Mouse (Mus musculus): Measurements from ENCODE around the gene Gys2. TPM values are rescaled to one million over a fixed set of nuclear protein-coding genes. Genes with fewer than 3 reads are reported as not detected.

The Gys2 gene
- polyA plus RNA-seq, 1 experiment from 2014 or later = not detected

DNA sequence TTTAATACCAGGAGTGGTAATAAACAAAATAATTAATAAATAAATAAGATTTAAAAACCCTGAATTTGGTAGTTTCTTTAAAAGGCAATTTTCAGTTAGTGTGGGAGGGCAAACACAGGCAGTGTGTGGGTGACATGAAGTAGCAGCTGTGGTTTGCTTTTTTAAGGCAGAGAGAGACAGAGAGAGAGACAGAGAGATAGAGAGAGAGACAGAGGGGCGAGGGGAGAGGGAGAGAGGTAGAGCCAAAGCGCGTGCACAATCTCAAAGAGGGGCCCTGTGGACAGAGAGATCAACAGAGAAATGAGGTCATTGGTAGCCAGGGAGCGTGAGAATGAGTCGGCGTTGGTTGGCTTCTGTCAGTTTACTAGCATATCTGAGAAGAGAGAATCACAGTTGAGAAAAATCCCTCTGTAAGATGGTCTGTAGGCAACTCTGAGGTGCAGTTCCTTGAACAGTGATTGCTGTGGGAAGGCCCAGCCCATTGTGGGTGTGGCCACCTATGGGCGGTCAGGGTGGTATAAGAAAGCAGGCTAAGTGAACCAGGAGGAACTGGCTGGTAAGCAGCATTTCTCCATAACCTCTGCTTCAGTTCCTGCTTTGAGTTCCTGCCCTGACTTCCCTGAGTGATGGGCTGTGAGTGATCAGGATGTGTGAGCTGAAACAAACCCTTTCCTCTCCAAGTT is 17.5 kb downstream of the Gys2 start:
- 67% methylated on average over 7 of the region's 7 CpGs for WGBS
- no peak overlapping the region for H3K9ac ChIP-seq
- H3K27ac ChIP-seq = no peak overlapping the region
- no peak for ATAC-seq (ENCODE audit: low FRiP score, low read depth)
- H3K4me2 ChIP-seq (replicated peaks) = no peak overlapping the region
- H3K4me3 ChIP-seq = no peak overlapping the region
- 0 out of 2 replicates have a peak, but pooled peaks cover 2% of the 10 kb centered on the region for H3K4me1 ChIP-seq
- peaks cover 4% of the 10 kb centered on the region; the same call in 1 of the 2 replicates for H3K27me3 ChIP-seq
- no peaks in the 10 kb centered on the region for H3K9me3 ChIP-seq
- H3K36me3 ChIP-seq = no peaks in the 10 kb centered on the region

DNA sequence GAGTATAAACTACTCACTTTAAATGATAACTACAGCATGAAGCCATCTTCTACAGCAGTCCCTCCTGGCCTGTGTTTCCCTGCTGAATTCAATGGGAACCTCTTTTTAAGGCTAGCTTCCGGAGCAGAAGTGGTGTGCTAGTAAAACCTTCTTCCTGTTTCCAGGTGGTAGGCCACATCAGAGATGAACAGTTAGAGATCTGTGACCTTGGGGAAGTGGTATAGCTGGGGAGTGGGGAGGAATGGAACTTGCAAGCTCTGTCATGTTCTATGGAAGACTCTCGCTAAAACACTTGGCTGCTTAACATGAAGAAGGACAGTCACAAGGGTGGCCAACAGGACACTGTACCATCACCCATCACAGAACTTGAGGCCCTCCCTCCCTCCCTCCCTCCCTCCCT is 19.6 kb downstream of the Gys2 start:
- no peaks in the 10 kb centered on the region for H3K9me3 ChIP-seq
- H3K9ac ChIP-seq = no peak overlapping the region
- H3K27me3 ChIP-seq = no peaks in the 10 kb centered on the region
- no peak overlapping the region for H3K27ac ChIP-seq
- no peaks in the 10 kb centered on the region for H3K36me3 ChIP-seq
- no peak for ATAC-seq (ENCODE audit: low FRiP score, low read depth)
- WGBS = 81% methylated on average over 2 of the region's 2 CpGs
- H3K4me2 ChIP-seq (replicated peaks) = no peak overlapping the region
- H3K4me3 ChIP-seq = no peak overlapping the region
- H3K4me1 ChIP-seq = 0 out of 2 replicates have a peak, but pooled peaks cover 2% of the 10 kb centered on the region

DNA sequence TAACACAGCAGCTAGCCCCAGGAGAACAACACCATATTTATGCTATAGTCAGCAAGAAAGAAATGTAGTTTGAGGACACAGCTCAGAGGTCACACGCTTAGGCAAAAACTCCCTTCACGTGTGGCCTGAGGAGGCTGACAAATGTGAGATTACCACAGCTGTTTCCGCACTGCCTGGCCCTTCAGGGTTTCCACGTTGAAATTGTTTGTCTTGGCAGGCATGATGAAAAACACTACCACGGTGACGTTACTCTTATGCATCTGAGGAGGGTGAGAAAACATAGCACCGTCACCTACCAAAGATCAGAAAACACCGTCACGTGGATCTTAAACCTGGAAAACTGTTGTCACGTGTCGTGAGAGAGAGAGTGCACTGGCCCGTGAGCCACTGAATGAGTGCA is 21.5 kb downstream of the Gys2 start:
- Histone ChIP-seq H3K4me3 (no peak overlapping the region), H3K36me3 (no peaks in the 10 kb centered on the region), H3K9me3 (no peaks in the 10 kb centered on the region), H3K4me2 (replicated peaks) (no peak overlapping the region), H3K27ac (no peak overlapping the region), H3K9ac (no peak overlapping the region), H3K27me3 (no peaks in the 10 kb centered on the region), H3K4me1 (0 out of 2 replicates have a peak, but pooled peaks cover 2% of the 10 kb centered on the region)
- 66% methylated on average over 12 of the region's 12 CpGs for WGBS
- ATAC-seq (ENCODE audit: low FRiP score, low read depth) = peak; percentile 49; the same call in 1 of the 2 replicates

DNA sequence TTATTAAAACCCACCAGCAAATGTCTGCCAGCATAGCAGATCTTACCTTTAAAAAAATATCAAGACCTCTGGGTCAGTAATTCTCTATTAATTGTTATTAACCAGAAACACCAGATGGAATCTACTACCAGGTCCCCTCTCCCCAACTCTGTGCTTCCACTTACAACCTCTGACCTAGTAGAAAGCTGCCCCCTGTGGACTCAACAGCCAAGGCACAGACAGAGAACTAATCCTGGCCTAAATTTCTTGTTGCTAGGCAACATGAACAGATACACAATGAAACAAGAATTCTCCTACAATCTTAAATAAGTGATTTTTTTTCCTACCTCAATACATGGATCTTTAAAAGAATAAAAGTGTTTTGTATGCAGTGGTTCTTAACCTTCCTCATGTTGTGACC is 43.8 kb downstream of the Gys2 start:
- H3K4me2 ChIP-seq (replicated peaks) = no peak overlapping the region
- H3K4me1 ChIP-seq = no peaks in the 10 kb centered on the region
- H3K9ac ChIP-seq = no peak overlapping the region
- no peak for ATAC-seq (ENCODE audit: low FRiP score, low read depth)
- no peaks in the 10 kb centered on the region for H3K27me3 ChIP-seq
- H3K36me3 ChIP-seq = no peaks in the 10 kb centered on the region
- no peak overlapping the region for H3K4me3 ChIP-seq
- H3K27ac ChIP-seq = no peak overlapping the region
- H3K9me3 ChIP-seq = no peaks in the 10 kb centered on the region

- H3K9ac ChIP-seq = no peak overlapping the region
- no peak for ATAC-seq (ENCODE audit: low FRiP score, low read depth)
- no peaks in the 10 kb centered on the region for H3K9me3 ChIP-seq
- H3K4me2 ChIP-seq (replicated peaks) = no peak overlapping the region
- H3K27me3 ChIP-seq = no peaks in the 10 kb centered on the region
- no peaks in the 10 kb centered on the region for H3K36me3 ChIP-seq
- H3K4me1 ChIP-seq = no peaks in the 10 kb centered on the region
- no peak overlapping the region for H3K27ac ChIP-seq
- WGBS = 79% methylated on average over 7 of the region's 7 CpGs
- H3K4me3 ChIP-seq = no peak overlapping the region
These were observed 47.9 kb downstream of the Gys2 start for GRCm38 (mm10) chr6:142424976-142425375.

- 0 out of 2 replicates have a peak, but pooled peaks cover 5% of the 10 kb centered on the region for H3K4me1 ChIP-seq
- peak overlapping the region; percentile 57; the same call in 1 of the 2 replicates for H3K9ac ChIP-seq
- ATAC-seq (ENCODE audit: low FRiP score, low read depth) = no peak; the same call in 1 of the 2 replicates
- peaks cover 43% of the 10 kb centered on the region for H3K27me3 ChIP-seq
- peak overlapping the region; percentile 61 for H3K4me2 ChIP-seq (replicated peaks)
- H3K27ac ChIP-seq = no peak overlapping the region
- H3K9me3 ChIP-seq = no peaks in the 10 kb centered on the region
- 3% methylated on average over 24 of the region's 24 CpGs for WGBS
- H3K36me3 ChIP-seq = peaks cover 8% of the 10 kb centered on the region; the same call in 1 of the 2 replicates
- H3K4me3 ChIP-seq = peak overlapping the region; percentile 37
These were observed 58.3 kb downstream of the Gys2 start for GRCm38 (mm10) chr6:142414597-142414996.

DNA sequence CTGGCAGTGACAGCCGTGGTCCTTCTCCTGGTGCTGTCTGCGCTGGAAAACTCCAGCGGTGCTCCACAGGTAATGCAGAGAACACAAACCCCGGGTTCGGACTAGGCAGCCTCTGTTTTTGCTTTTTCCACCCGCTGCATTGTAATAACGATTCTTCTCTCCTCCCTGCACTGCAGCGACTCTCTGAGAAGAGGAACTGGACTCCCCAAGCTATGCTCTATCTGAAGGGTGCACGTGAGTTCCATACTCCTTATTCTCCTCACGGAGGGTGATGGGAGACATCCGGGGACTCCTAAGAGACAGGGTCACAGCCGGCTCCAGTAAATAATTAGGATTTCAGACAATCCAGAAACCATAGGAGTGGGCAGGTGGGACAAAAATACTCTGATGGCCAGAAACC is 59.1 kb downstream of the Gys2 start:
- Histone ChIP-seq H3K36me3 (peaks cover 4% of the 10 kb centered on the region; the same call in 1 of the 2 replicates), H3K4me3 (no peak overlapping the region), H3K9ac (no peak overlapping the region), H3K27me3 (peaks cover 43% of the 10 kb centered on the region), H3K9me3 (no peaks in the 10 kb centered on the region), H3K4me2 (replicated peaks) (no peak overlapping the region), H3K4me1 (0 out of 2 replicates have a peak, but pooled peaks cover 5% of the 10 kb centered on the region), H3K27ac (no peak overlapping the region)
- WGBS = 10% methylated on average over 12 of the region's 12 CpGs
- ATAC-seq (ENCODE audit: low FRiP score, low read depth) = no peak

- Histone ChIP-seq H3K9ac (no peak within 1 kb of the TSS), H3K4me1 (0 out of 2 replicates have a peak, but pooled peaks cover 5% of the 10 kb centered on the region), H3K4me3 (peak within 1 kb of the TSS; percentile 37; the same call in 1 of the 2 replicates), H3K4me2 (replicated peaks) (peak within 1 kb of the TSS; percentile 61; the same call in 1 of the 2 replicates), H3K27me3 (peaks cover 43% of the 10 kb centered on the region), H3K36me3 (no peaks in the 10 kb centered on the region), H3K9me3 (no peaks in the 10 kb centered on the region), H3K27ac (no peak within 1 kb of the TSS)
- 61% methylated on average over 11 of the region's 11 CpGs for WGBS
- ATAC-seq (ENCODE audit: low FRiP score, low read depth) = no peak
These were observed 59.9 kb downstream of the Gys2 start, which contains the start of gene Spx for GRCm38 (mm10) chr6:142412906-142413491. TSS of gene Spx (plus strand) at chr6:142413441.

DNA sequence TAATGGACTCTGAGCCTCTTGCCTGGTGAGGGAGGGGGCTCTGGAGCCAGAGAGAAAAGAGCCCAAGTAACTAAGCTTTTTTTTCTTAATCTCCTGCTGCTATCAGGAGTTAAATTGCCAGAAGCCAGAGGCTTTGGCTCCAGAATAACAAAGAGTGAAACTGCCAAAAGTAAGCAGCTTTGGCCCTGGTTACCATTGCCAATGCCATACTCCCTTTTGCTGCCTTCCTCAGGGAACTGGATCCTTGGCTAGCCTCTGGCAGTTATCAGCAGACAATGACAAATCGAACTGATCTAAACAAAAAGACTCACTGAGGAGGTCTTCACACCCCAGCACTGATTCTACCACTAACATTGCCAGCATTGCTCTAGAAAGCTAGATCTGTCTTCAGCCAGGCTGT is 61.8 kb downstream of the Gys2 start:
- peaks cover 40% of the 10 kb centered on the region for H3K27me3 ChIP-seq
- H3K9ac ChIP-seq = no peak overlapping the region
- no peak overlapping the region for H3K4me2 ChIP-seq (replicated peaks)
- ATAC-seq (ENCODE audit: low FRiP score, low read depth) = no peak
- H3K4me3 ChIP-seq = no peak overlapping the region
- 37% methylated on average over 1 of the region's 1 CpGs for whole genome bisulfite sequencing
- no peak overlapping the region for H3K27ac ChIP-seq
- H3K36me3 ChIP-seq = no peaks in the 10 kb centered on the region
- H3K4me1 ChIP-seq = 0 out of 2 replicates have a peak, but pooled peaks cover 5% of the 10 kb centered on the region
- no peaks in the 10 kb centered on the region for H3K9me3 ChIP-seq

- WGBS = 96% methylated on average over 6 of the region's 6 CpGs
- Histone ChIP-seq H3K4me3 (no peak overlapping the region), H3K27ac (no peak overlapping the region), H3K4me1 (peaks cover 9% of the 10 kb centered on the region; the same call in 1 of the 2 replicates), H3K9me3 (no peaks in the 10 kb centered on the region), H3K9ac (no peak overlapping the region), H3K36me3 (peaks cover 47% of the 10 kb centered on the region), H3K4me2 (replicated peaks) (no peak overlapping the region), H3K27me3 (no peaks in the 10 kb centered on the region)
- ATAC-seq (ENCODE audit: low FRiP score, low read depth) = no peak
These were observed 77.2 kb downstream of the Gys2 start for GRCm38 (mm10) chr6:142395756-142396155.

GRCm38 (mm10) chr6:142394669-142395068 is 78.2 kb downstream of the Gys2 start:
- no peak overlapping the region for H3K9ac ChIP-seq
- no peak overlapping the region for H3K4me3 ChIP-seq
- H3K4me1 ChIP-seq = peaks cover 9% of the 10 kb centered on the region; the same call in 1 of the 2 replicates
- H3K27ac ChIP-seq = no peak overlapping the region
- H3K9me3 ChIP-seq = no peaks in the 10 kb centered on the region
- no peaks in the 10 kb centered on the region for H3K27me3 ChIP-seq
- 92% methylated on average over 5 of the region's 5 CpGs for WGBS
- H3K36me3 ChIP-seq = peaks cover 38% of the 10 kb centered on the region
- H3K4me2 ChIP-seq (replicated peaks) = no peak overlapping the region
- ATAC-seq (ENCODE audit: low FRiP score, low read depth) = no peak

- ATAC-seq (ENCODE audit: low FRiP score, low read depth) = no peak
- Histone ChIP-seq H3K4me1 (peaks cover 26% of the 10 kb centered on the region), H3K4me2 (replicated peaks) (no peak overlapping the region), H3K9ac (no peak overlapping the region), H3K4me3 (no peak overlapping the region), H3K36me3 (peaks cover 38% of the 10 kb centered on the region), H3K27me3 (no peaks in the 10 kb centered on the region), H3K27ac (no peak overlapping the region), H3K9me3 (no peaks in the 10 kb centered on the region)
- WGBS = 58% methylated on average over 5 of the region's 5 CpGs
These were observed 80.6 kb downstream of the Gys2 start for GRCm38 (mm10) chr6:142392312-142392711.

Data from limb, embryonic 13.5 days (tissue).